Mouse (Mus musculus) heart, adult 18-20 months (tissue): ENCODE measurements around the gene Atrx. TPM values are rescaled to one million over a fixed set of nuclear protein-coding genes. Genes with fewer than 3 reads are reported as not detected.
"Not testable (repeated sequence)": the region's sequence is repeated elsewhere in the genome, so short reads cannot be mapped to it uniquely, and the experiment has no call there.

Source experiments
- DNase-seq, 2 experiments: peaks; one replicate each; pipeline ENCODE4 v3.0.0; 2021 to 2022; ENCODE audit warnings: mixed read lengths in 1 of 2
- long read RNA-seq, 2 experiments: library from polyadenylated mRNA; stranded (forward); transcript quantifications; one replicate each; pipeline ENCODE4 v2.0.0; 2021
- total RNA-seq, 2 experiments: library from RNA; stranded (reverse); gene quantifications; 2 replicates each; pipeline ENCODE4 v1.2.3; 2021

Gene Atrx
- 10 to 100 TPM; 48.2 to 61.5 TPM for total RNA-seq
- long read RNA-seq, experiment 1, partial matches to known transcripts = 0 of 2 reads
- long read RNA-seq, experiment 1, other reads (novel, unspliced or antisense) = 2 of 2 reads
- long read RNA-seq, experiment 2, partial matches to known transcripts = 0 of 4 reads
- long read RNA-seq, experiment 2, other reads (novel, unspliced or antisense) = 4 of 4 reads

- DNase-seq = peak; percentile 78 to 87
Observed at GRCm38 (mm10) chrX:105928861-105929477, at the start of gene Atrx. Gene Atrx, minus strand, starts transcription at chrX:105929403.

GRCm38 (mm10) chrX:105957091-105957490, 27.9 kb upstream of the Atrx start:
- DNase-seq = not testable (repeated sequence)

- no peak for DNase-seq
Observed at GRCm38 (mm10) chrX:105953999-105954398, 24.8 kb upstream of the Atrx start.

- DNase-seq = no peak
Observed at GRCm38 (mm10) chrX:105946357-105946756, 17.2 kb upstream of the Atrx start.

GRCm38 (mm10) chrX:105939245-105939644, 10.0 kb upstream of the Atrx start:
- DNase-seq = no peak

- DNase-seq = no peak
Observed at GRCm38 (mm10) chrX:105937736-105938135, 8.5 kb upstream of the Atrx start.

GRCm38 (mm10) chrX:105934341-105934740, 5.1 kb upstream of the Atrx start:
- DNase-seq = peak; percentile 49 to 71

- DNase-seq = no peak
Observed at GRCm38 (mm10) chrX:105929478-105930038, 355 bp upstream of the Atrx start.

GRCm38 (mm10) chrX:105927941-105928860, 1.0 kb downstream of the Atrx start:
- DNase-seq = peak; percentile 48 to 56

GRCm38 (mm10) chrX:105926121-105926735, 3.0 kb downstream of the Atrx start:
- DNase-seq = peak; percentile 28 to 38

- no peak for DNase-seq
Observed at GRCm38 (mm10) chrX:105924326-105925070, 4.7 kb downstream of the Atrx start.

GRCm38 (mm10) chrX:105923896-105924295, 5.3 kb downstream of the Atrx start:
- no peak for DNase-seq

- DNase-seq = not testable (repeated sequence)
Observed at GRCm38 (mm10) chrX:105922986-105923385, 6.2 kb downstream of the Atrx start.

GRCm38 (mm10) chrX:105921421-105921820, 7.8 kb downstream of the Atrx start:
- DNase-seq = peak; percentile 25 to 49

- peak in 1 of 2 experiments; percentile 3 for DNase-seq
Observed at GRCm38 (mm10) chrX:105911728-105912127, 17.5 kb downstream of the Atrx start.

- no peak for DNase-seq
Observed at GRCm38 (mm10) chrX:105901611-105902010, 27.6 kb downstream of the Atrx start.

GRCm38 (mm10) chrX:105886921-105887320, 42.3 kb downstream of the Atrx start:
- no peak for DNase-seq

- DNase-seq = peak; percentile 1 to 34
Observed at GRCm38 (mm10) chrX:105864367-105864766, 64.8 kb downstream of the Atrx start.

- DNase-seq = no peak
Observed at GRCm38 (mm10) chrX:105824462-105824861, 104.7 kb downstream of the Atrx start.

GRCm38 (mm10) chrX:105794806-105795403, 134.3 kb downstream of the Atrx start:
- DNase-seq = no peak

- DNase-seq = peak in 1 of 2 experiments; percentile 59
Observed at GRCm38 (mm10) chrX:105773281-105773680, 155.9 kb downstream of the Atrx start.
